Mouse (Mus musculus): ENCODE results near the gene Blm. TPM values are rescaled to one million over a fixed set of nuclear protein-coding genes. Genes with fewer than 3 reads are reported as not detected.
A peak's percentile ranks its signal among the peaks of the same experiment; 100 is the strongest.

Blm gene
- polyA plus RNA-seq, 1 experiment: 27.8 TPM

- H3K4me3 ChIP-seq (replicated peaks): no peak overlapping the region
- peaks cover 8% of the 10 kb centered on the region for H3K4me1 ChIP-seq (ENCODE audit: control insufficient read depth)
- TF ChIP-seq TAL1 (IDR thresholded peaks at IDR 0.05; ENCODE audit: low read length): no peak
- TF ChIP-seq GATA1 (IDR thresholded peaks at IDR 0.05; ENCODE audit: low read length): no peak
- peaks cover 98% of the 10 kb centered on the region for H3K36me3 ChIP-seq (ENCODE audit: control insufficient read depth)
- no peaks in the 10 kb centered on the region for H3K27me3 ChIP-seq (ENCODE audit: control insufficient read depth)
- H3K9me3 ChIP-seq (ENCODE audit: control insufficient read depth, low read length): no peaks in the 10 kb centered on the region
Observed at GRCm38 (mm10) chr7:80504920-80505319, 30.0 kb downstream of the Blm start.

DNA sequence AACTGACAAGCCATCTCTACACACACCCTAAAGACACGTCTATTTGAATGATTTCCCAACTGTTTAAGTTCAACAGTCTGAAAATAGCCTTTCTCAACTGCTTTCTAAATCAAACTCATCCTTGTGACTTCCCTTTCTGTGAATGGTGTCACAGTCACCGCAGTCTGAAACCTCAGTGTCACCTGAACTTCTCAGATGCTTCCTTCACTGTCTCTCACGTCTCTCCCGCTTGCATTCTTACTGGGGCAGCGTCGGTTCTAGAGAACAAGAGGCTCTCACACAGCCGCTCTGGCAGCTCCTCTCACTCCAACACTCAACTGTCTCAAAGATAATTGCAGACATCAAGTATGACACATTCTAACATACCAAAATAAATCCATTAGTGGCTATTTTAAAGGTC, 33.9 kb downstream of the Blm start:
- Histone ChIP-seq H3K9me3 (ENCODE audit: control insufficient read depth, low read length) (no peaks in the 10 kb centered on the region), H3K36me3 (ENCODE audit: control insufficient read depth) (peaks cover 99% of the 10 kb centered on the region)

GRCm38 (mm10) chr7:80500099-80500498, 34.8 kb downstream of the Blm start:
- H3K9me3 ChIP-seq (ENCODE audit: control insufficient read depth, low read length): no peaks in the 10 kb centered on the region
- no peaks in the 10 kb centered on the region for H3K27me3 ChIP-seq (ENCODE audit: control insufficient read depth)
- H3K36me3 ChIP-seq (ENCODE audit: control insufficient read depth): peaks cover 99% of the 10 kb centered on the region
- peaks cover 20% of the 10 kb centered on the region for H3K4me1 ChIP-seq (ENCODE audit: control insufficient read depth)
- TF ChIP-seq GATA1 (IDR thresholded peaks at IDR 0.05; ENCODE audit: low read length) (no peak), TAL1 (IDR thresholded peaks at IDR 0.05; ENCODE audit: low read length) (no peak)
- no peak overlapping the region for H3K4me3 ChIP-seq (replicated peaks)

More for the DNA sequence above, 33.9 kb downstream of the Blm start:
- Histone ChIP-seq H3K27me3 (ENCODE audit: control insufficient read depth) (no peaks in the 10 kb centered on the region), H3K4me3 (replicated peaks) (no peak overlapping the region), H3K4me1 (ENCODE audit: control insufficient read depth) (peaks cover 19% of the 10 kb centered on the region)
- TF ChIP-seq GATA1 (IDR thresholded peaks at IDR 0.05; ENCODE audit: low read length) (no peak), TAL1 (IDR thresholded peaks at IDR 0.05; ENCODE audit: low read length) (no peak)

- no peak for TF ChIP-seq GATA1 (IDR thresholded peaks at IDR 0.05; ENCODE audit: low read length)
- TF ChIP-seq TAL1 (IDR thresholded peaks at IDR 0.05; ENCODE audit: low read length): no peak
- no peak overlapping the region for H3K4me3 ChIP-seq (replicated peaks)
- H3K9me3 ChIP-seq (ENCODE audit: control insufficient read depth, low read length): no peaks in the 10 kb centered on the region
- peaks cover 99% of the 10 kb centered on the region for H3K36me3 ChIP-seq (ENCODE audit: control insufficient read depth)
- H3K27me3 ChIP-seq (ENCODE audit: control insufficient read depth): no peaks in the 10 kb centered on the region
- H3K4me1 ChIP-seq (ENCODE audit: control insufficient read depth): peaks cover 21% of the 10 kb centered on the region
Observed at GRCm38 (mm10) chr7:80499190-80499962, 35.5 kb downstream of the Blm start.

DNA sequence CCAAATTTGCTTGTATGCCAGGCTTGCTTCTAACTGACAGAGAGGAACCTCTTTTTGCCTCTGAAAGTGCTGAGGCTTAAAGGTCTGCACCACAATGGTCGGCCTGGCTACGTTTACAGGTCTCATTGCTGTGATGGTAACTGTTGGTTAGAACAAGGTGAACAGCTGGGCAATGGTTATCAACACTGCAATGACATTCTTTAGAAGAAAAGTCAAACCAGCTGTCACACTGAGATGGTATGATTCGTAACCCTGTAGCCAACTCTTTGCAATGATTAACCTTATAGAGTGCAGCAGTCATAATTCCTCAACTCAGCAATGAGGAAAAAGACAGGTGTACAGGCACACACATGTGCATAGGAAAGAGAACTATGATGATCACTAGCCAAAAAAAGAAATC, 38.3 kb downstream of the Blm start:
- H3K36me3 ChIP-seq (ENCODE audit: control insufficient read depth): peaks cover 99% of the 10 kb centered on the region
- H3K9me3 ChIP-seq (ENCODE audit: control insufficient read depth, low read length): no peaks in the 10 kb centered on the region
- peaks cover 36% of the 10 kb centered on the region for H3K4me1 ChIP-seq (ENCODE audit: control insufficient read depth)
- no peak for TF ChIP-seq TAL1 (IDR thresholded peaks at IDR 0.05; ENCODE audit: low read length)
- no peak for TF ChIP-seq GATA1 (IDR thresholded peaks at IDR 0.05; ENCODE audit: low read length)
- no peaks in the 10 kb centered on the region for H3K27me3 ChIP-seq (ENCODE audit: control insufficient read depth)
- H3K4me3 ChIP-seq (replicated peaks): no peak overlapping the region

GRCm38 (mm10) chr7:80495210-80495609, 39.7 kb downstream of the Blm start:
- Histone ChIP-seq H3K4me3 (replicated peaks) (no peak overlapping the region), H3K36me3 (ENCODE audit: control insufficient read depth) (peaks cover 99% of the 10 kb centered on the region), H3K4me1 (ENCODE audit: control insufficient read depth) (peaks cover 46% of the 10 kb centered on the region), H3K27me3 (ENCODE audit: control insufficient read depth) (no peaks in the 10 kb centered on the region), H3K9me3 (ENCODE audit: control insufficient read depth, low read length) (no peaks in the 10 kb centered on the region)
- TF ChIP-seq GATA1 (IDR thresholded peaks at IDR 0.05; ENCODE audit: low read length) (no peak), TAL1 (IDR thresholded peaks at IDR 0.05; ENCODE audit: low read length) (no peak)

DNA sequence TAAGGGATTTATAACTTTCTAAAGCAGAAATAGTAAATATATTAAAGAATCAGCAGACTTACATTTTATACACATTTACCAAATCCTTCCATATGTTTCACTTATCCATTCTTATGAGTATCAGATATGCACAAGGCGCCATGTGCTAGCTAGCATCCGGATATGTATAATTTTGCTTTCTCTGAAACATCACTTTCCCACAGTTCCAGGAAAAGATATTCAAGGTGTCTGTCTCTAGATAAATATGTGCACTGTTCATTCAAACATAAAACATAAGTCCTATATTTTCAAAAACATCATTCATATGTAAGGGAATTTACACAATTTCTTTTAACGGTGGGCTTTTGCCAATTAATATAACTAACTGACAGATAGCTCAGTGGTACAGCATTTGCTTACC, 42.9 kb downstream of the Blm start:
- H3K27me3 ChIP-seq (ENCODE audit: control insufficient read depth): no peaks in the 10 kb centered on the region
- no peak for TF ChIP-seq GATA1 (IDR thresholded peaks at IDR 0.05; ENCODE audit: low read length)
- H3K36me3 ChIP-seq (ENCODE audit: control insufficient read depth): peaks cover 100% of the 10 kb centered on the region
- H3K9me3 ChIP-seq (ENCODE audit: control insufficient read depth, low read length): no peaks in the 10 kb centered on the region
- H3K4me3 ChIP-seq (replicated peaks): no peak overlapping the region
- peaks cover 33% of the 10 kb centered on the region for H3K4me1 ChIP-seq (ENCODE audit: control insufficient read depth)

- H3K4me3 ChIP-seq (replicated peaks): peak overlapping the region; percentile 17
- TF ChIP-seq GATA1 (IDR thresholded peaks at IDR 0.05; ENCODE audit: low read length) (peak; percentile 15; the same call in 1 of the 2 replicates), TAL1 (IDR thresholded peaks at IDR 0.05; ENCODE audit: low read length) (0 out of 3 replicates have a peak, but pooled peaks have one; percentile 33)
- H3K27me3 ChIP-seq (ENCODE audit: control insufficient read depth): no peaks in the 10 kb centered on the region
- H3K36me3 ChIP-seq (ENCODE audit: control insufficient read depth): peaks cover 98% of the 10 kb centered on the region
- peaks cover 36% of the 10 kb centered on the region for H3K4me1 ChIP-seq (ENCODE audit: control insufficient read depth)
- H3K9me3 ChIP-seq (ENCODE audit: control insufficient read depth, low read length): no peaks in the 10 kb centered on the region
Observed at GRCm38 (mm10) chr7:80491086-80491485, 43.8 kb downstream of the Blm start.

- Histone ChIP-seq H3K4me1 (ENCODE audit: control insufficient read depth) (peaks cover 36% of the 10 kb centered on the region), H3K36me3 (ENCODE audit: control insufficient read depth) (peaks cover 98% of the 10 kb centered on the region), H3K4me3 (replicated peaks) (no peak overlapping the region), H3K9me3 (ENCODE audit: control insufficient read depth, low read length) (no peaks in the 10 kb centered on the region), H3K27me3 (ENCODE audit: control insufficient read depth) (no peaks in the 10 kb centered on the region)
- TF ChIP-seq GATA1 (IDR thresholded peaks at IDR 0.05; ENCODE audit: low read length) (no peak), TAL1 (IDR thresholded peaks at IDR 0.05; ENCODE audit: low read length) (no peak)
Observed at GRCm38 (mm10) chr7:80490351-80490750, 44.6 kb downstream of the Blm start.

Measured in erythroblast, embryonic 14.5 days (primary cell).